Mouse (Mus musculus) embryonic fibroblast, embryonic 13.5 days (primary cell): Measurements from ENCODE around the gene P2ry1. TPM values are rescaled to one million over a fixed set of nuclear protein-coding genes. Genes with fewer than 3 reads are reported as not detected.

Experiments used
- H3K27ac ChIP-seq: 2 replicates; pipeline ENCODE4 v1.5.1; 2012; ENCODE audit warnings: low read length, control low read depth, inconsistent platforms; ENCODE audit not compliant: insufficient read depth
- H3K4me1 ChIP-seq: 2 replicates; pipeline ENCODE4 v1.6.1; 2011; ENCODE audit warnings: low read length; ENCODE audit not compliant: control insufficient read depth, insufficient read depth
- H3K4me3 ChIP-seq: 2 replicates; pipeline ENCODE4 v1.5.1; 2011; ENCODE audit warnings: mild to moderate bottlenecking, control low read depth, low read length; ENCODE audit not compliant: insufficient read depth
- CTCF ChIP-seq: IDR thresholded peaks from 2 replicates; pipeline ENCODE4 v1.5.1; 2011; ENCODE audit warnings: mild to moderate bottlenecking, control low read depth, low read length, moderate library complexity, borderline replicate concordance; ENCODE audit not compliant: insufficient read depth
- POLR2A ChIP-seq: IDR thresholded peaks from 2 replicates; pipeline ENCODE4 v1.6.1; 2011; ENCODE audit warnings: low read depth, mild to moderate bottlenecking, control low read depth, low read length, moderate library complexity
- polyA plus RNA-seq: library from polyadenylated mRNA; stranded (reverse); fragments of >200 nt; gene quantifications from 2 replicates; pipeline ENCODE4 v1.2.4, GENCODE M21; 2011; ENCODE audit warnings: low read depth; ENCODE audit not compliant: missing spikeins, insufficient read length

Gene P2ry1
- polyA plus RNA-seq = 0.30 and 0.77 TPM in 2 replicates

DNA sequence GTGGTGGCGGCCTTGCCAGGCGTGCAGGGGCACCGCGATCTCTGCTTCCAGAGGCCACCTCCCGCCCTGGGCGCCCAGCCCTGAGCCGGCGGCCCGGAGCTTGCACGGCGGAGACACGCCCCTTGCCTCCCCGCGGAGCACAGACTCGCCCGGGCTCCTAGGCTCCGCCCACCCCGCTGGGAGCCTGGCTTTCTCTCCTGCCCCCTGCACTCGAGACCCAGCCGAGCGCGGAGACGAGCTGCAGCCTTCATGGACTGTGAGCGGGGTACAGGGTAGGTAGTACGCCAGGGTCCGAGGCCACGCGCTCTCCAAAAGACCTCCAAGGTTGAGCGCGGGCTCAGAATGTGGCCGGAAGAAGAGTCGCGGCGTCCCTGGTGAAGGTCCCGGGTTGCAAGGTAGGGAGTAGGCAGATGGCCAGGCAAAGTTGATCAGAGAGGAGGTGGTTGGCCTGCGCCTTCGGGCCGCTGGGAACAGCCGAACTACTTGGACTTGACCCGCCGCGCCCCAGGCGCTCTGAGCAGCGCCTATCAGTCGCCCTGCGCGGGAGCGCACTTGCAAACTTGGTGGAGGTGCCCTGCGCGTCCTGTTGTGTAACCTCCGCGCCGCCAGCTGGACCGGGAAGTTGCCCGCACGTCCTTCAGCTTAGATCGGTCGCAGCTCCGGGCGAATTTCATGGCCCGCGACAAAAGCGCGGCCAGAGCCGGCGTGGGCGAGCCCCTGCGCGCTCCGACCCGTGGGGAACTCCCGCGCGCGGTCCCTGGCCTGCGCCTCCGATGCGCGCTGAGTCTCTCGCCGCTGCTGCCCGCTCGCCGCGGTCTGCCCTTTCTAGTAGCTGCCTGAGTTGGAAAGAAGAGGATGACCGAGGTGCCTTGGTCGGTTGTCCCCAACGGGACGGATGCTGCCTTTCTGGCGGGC, at the start of gene P2ry1:
TSS of gene P2ry1 (plus strand) at position 209 of the 915 bp plus-strand sequence.
- H3K4me1 ChIP-seq = no peaks in the 10 kb centered on the region
- peak within 1 kb of the TSS; percentile 82 for H3K4me3 ChIP-seq
- no peak within 1 kb of the TSS for H3K27ac ChIP-seq
- no peak for TF ChIP-seq CTCF
- TF ChIP-seq POLR2A = no peak

DNA sequence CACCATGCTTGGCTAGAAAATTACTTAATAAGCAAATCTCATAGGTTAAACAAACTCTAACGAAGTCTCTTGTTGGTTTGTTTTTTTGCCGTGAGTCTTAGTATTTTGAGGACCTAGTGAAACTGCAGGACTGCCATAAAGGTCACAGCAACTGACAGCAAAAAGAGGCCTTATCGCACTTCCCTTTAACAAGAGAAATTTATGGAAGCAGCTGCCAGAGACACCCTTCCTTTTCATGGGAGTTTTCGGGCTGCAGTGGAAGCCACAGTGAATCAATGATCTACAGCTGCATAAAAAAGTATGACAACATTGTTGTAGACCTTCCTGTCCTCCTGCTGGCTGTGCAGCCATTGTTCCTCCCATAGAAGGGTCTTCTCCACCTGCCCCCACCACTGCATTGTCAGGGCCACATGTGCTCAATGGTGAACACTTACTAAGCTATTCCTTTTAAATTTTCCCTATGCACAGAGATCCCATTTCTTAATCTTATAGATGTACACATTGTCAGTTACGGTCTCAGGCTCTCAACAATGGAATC, 49.3 kb upstream of the P2ry1 start:
- no peak overlapping the region for H3K4me3 ChIP-seq
- TF ChIP-seq CTCF = no peak
- TF ChIP-seq POLR2A = no peak
- no peak overlapping the region for H3K27ac ChIP-seq
- H3K4me1 ChIP-seq = no peaks in the 10 kb centered on the region

DNA sequence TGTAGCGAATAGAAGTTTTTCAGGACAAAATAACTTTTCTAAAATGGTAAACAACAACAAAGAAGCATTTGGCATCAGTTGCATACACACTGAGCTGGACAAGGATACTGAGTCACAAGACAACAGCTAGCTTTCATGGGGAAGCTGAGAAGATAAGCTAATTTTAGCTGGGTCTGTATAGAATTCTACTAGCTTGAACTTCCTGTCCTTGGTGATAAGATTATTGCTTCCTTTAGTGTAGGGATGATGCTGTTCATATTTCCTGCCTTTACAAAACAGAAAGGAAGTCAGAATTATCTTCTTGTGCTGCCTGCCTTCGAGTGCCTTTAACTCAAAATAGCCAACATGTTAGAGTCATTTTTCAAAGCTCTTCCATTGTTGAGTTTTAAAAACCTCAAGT, 48.5 kb upstream of the P2ry1 start:
- Histone ChIP-seq H3K4me1 (no peaks in the 10 kb centered on the region), H3K27ac (no peak overlapping the region), H3K4me3 (no peak overlapping the region)
- TF ChIP-seq POLR2A = no peak
- no peak for TF ChIP-seq CTCF

DNA sequence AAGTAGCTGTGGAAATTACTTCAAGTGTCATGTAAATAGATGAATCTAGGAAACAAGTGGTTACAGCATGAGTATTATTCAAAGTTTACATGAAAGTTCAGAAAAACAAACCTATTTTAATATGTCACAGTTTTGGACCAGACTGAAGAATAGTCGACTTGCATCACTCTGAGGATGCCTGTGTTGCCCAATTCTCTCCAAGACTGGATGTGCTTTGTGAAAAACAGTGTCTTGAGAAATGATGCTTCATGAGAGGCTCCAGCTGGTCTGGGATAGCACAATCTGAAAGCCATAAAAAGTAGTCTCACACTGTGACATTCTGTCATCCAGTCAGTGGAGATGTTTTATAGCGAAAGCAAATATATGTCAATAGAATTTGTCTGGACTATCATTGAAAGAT, 43.8 kb upstream of the P2ry1 start:
- TF ChIP-seq CTCF (no peak), POLR2A (no peak)
- Histone ChIP-seq H3K27ac (no peak overlapping the region), H3K4me1 (no peaks in the 10 kb centered on the region), H3K4me3 (no peak overlapping the region)

DNA sequence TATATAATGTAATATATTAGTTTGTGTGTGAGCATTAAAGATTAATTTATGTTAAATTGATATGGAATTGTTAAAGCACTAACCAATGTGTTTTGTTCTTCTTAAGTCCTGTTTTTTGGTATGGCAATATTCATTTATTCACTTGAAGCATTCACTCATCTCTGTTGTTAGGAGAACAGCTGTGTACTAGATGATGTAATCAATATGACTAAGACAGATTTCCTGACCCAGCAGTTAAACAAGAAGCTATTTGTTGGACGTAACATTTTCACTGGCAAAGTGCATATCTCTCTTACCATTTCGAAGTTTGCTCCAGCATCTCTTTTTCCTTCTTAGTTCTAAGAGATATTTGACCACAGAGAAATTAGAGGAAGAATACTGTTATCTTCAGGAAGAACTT, 37.5 kb upstream of the P2ry1 start:
- TF ChIP-seq CTCF (no peak), POLR2A (no peak)
- H3K4me1 ChIP-seq = no peaks in the 10 kb centered on the region
- no peak overlapping the region for H3K27ac ChIP-seq
- H3K4me3 ChIP-seq = no peak overlapping the region

DNA sequence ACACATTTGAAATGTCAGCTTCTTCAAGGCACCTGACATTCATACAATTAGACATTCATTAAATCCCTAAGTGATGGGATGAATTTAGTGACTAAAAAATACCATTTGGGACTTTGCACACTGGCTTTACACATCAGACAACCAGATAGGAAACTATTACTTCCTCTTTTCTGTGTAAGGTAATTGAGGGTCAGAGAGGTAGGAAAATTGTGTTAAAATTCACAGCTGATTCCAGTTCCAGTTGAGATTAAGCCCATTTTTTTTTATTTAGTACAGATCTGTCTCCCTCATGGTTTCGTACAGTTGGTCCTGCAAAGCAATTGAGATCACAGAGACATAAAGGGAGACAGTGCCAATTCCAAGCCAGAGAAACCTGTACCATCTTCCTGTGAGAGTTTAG, 27.7 kb upstream of the P2ry1 start:
- Histone ChIP-seq H3K4me1 (no peaks in the 10 kb centered on the region), H3K27ac (no peak overlapping the region), H3K4me3 (no peak overlapping the region)
- no peak for TF ChIP-seq CTCF
- TF ChIP-seq POLR2A = no peak

DNA sequence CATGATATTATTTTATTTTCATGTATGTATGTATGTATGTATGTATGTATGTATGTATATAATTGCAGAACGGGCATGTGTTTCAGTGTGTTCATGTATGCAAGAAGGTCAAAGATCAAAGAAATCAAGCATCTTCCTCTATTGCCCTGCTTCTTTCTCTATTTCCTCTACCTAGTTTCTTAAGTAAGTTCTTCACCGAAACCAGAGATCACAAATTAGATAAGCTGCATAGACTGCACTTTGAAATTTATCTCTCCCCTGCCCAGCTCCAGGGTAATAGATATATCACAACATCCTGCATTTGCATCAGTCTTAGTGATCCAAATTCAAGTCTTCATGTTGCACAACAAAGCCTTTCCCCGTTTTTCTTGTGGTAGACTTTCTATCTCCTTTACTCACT, 20.5 kb upstream of the P2ry1 start:
- TF ChIP-seq CTCF = no peak
- no peak for TF ChIP-seq POLR2A

DNA sequence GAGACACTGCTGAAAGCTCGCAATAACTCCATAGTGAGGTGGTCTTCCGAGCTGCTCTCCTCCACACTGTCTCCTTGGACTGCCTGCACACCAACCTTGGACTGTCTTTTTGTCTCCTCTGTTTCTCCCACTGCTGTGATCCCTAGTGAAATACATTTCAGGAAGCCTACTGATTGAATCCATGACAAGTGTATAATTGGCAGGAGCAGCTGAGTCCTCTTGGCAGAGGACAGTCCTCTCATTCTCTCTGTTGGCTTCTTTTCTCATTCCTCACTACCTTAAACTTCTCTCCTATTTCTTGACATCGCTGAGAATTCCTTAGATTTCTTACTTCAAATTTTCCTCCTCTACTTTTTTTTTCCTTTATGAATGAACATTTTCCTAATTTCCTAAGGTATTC, 4.5 kb upstream of the P2ry1 start:
- H3K4me3 ChIP-seq = no peak overlapping the region
- no peak overlapping the region for H3K27ac ChIP-seq
- no peaks in the 10 kb centered on the region for H3K4me1 ChIP-seq

More for the DNA sequence above, 20.5 kb upstream of the P2ry1 start:
- Histone ChIP-seq H3K27ac (no peak overlapping the region), H3K4me1 (no peaks in the 10 kb centered on the region), H3K4me3 (no peak overlapping the region)

DNA sequence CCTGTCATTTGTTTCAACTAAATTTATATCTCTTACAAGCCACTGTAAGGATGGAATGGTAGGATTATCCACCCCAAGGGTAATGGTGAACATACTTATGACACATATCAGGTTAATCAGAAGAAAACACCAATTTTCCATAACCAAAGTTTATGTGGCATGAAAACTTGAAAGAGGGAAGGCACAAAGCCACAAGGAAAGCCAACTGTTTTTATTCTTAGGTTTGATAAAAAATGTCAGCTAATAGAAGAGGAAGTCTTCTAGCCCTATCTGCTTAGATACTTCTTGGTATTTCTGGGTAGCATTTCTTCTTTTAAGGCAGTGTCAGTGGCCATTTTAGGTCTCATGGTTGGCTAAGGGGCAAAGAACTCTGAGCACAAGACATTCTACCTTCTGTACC, 2.9 kb upstream of the P2ry1 start:
- no peaks in the 10 kb centered on the region for H3K4me1 ChIP-seq
- no peak overlapping the region for H3K4me3 ChIP-seq
- TF ChIP-seq CTCF = no peak
- no peak for TF ChIP-seq POLR2A

More for the DNA sequence above, 4.5 kb upstream of the P2ry1 start:
- TF ChIP-seq POLR2A = no peak
- TF ChIP-seq CTCF = no peak

DNA sequence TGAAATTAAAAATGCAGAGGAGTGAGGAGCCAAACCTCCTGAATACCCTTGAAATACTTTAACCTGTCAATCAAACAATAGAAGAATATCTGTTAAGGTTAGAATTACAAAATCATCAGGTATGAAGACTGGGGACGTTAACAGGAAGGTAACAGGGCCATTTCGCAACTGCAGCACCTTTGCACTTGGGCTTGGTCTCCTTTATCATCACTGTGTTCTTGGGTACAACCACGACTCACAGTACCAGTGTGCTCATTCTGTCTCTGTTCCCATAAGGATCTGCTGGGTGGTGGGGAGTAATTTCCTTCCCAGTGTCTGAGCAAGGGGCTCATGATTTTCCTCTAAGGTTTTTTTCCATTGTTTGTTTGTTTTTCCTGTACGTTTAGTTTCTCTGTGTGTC, 1.8 kb upstream of the P2ry1 start:
- TF ChIP-seq CTCF (no peak), POLR2A (no peak)
- Histone ChIP-seq H3K4me3 (no peak overlapping the region), H3K27ac (no peak overlapping the region), H3K4me1 (no peaks in the 10 kb centered on the region)

More for the DNA sequence above, 2.9 kb upstream of the P2ry1 start:
- H3K27ac ChIP-seq = no peak overlapping the region
